12 mouse cellular contexts compared by ENCODE assay signal in the genomic region with DNA sequence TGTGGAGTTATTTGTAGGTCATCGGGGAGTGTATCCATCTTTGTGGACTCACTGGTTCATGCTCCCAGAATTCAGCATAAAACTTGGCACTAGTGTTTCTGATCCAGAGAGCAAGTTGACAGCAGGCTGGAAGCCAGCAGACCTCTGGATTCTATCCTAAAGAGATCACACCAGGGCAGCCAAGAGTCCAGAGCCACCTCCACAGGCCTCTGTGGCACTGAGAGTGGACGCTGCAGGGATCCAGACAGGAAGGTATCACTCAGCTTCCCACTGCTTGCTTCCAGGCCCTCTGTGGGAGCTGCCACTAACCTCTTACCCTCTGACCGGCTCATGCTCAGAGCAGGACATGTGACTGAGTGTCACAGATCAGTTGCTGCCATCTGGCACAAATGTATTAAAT.
A peak's percentile ranks its signal among the peaks of the same experiment; 100 is the strongest.
DNase-seq lines count a peak whose midpoint lies in the region; ATAC-seq lines count a peak whose summit lies in the region.
"Had no signal": no experiment of that assay in that cellular context is flagged by ENCODE, and none has a peak within 500 bp of the region (broad histone marks: within the 10 kb centered on the region; RNA-seq: fewer than 3 reads in every experiment).

No protein-coding gene starts in this region.

- H3K27me3 ChIP-seq in heart, embryonic 15.5 days = no peaks in the 10 kb centered on the region
- no peaks in the 10 kb centered on the region for H3K27me3 ChIP-seq in kidney, embryonic 16.5 days (ENCODE audit: insufficient read depth, low read length)
- no peaks in the 10 kb centered on the region for H3K27me3 ChIP-seq in limb, embryonic 10.5 days (ENCODE audit: low read depth, poor library complexity, severe bottlenecking)
- H3K27me3 ChIP-seq in liver, embryonic 11.5 days (replicated peaks; ENCODE audit: control insufficient read depth, insufficient read depth, low read length) = no peaks in the 10 kb centered on the region
- H3K27me3 ChIP-seq: lung, embryonic 15.5 days had no signal

- no peak overlapping the region for H3K27ac ChIP-seq in heart, embryonic 15.5 days
- no peak overlapping the region for H3K27ac ChIP-seq in kidney, embryonic 16.5 days (ENCODE audit: low read length)
- H3K27ac ChIP-seq in limb, embryonic 10.5 days = no peak overlapping the region; the same call in 1 of the 2 replicates
- H3K27ac ChIP-seq in liver, embryonic 11.5 days (ENCODE audit: low read depth, low read length) = no peak overlapping the region
- H3K27ac ChIP-seq: lung, embryonic 15.5 days had no signal

- peaks cover 5% of the 10 kb centered on the region for H3K4me1 ChIP-seq in heart, embryonic 15.5 days (replicated peaks)
- peaks cover 5% of the 10 kb centered on the region; the same call in 1 of the 2 replicates for H3K4me1 ChIP-seq in kidney, embryonic 16.5 days (ENCODE audit: insufficient read depth, low read length)
- H3K4me1 ChIP-seq in limb, embryonic 10.5 days = 0 out of 2 replicates have a peak, but pooled peaks cover 3% of the 10 kb centered on the region
- H3K4me1 ChIP-seq in liver, embryonic 11.5 days (replicated peaks; ENCODE audit: control insufficient read depth, insufficient read depth, low read length) = no peaks in the 10 kb centered on the region
- H3K4me1 ChIP-seq: lung, embryonic 15.5 days had no signal

- peak; percentile 50 to 66 for DNase-seq in heart, adult 18-20 months
- no peak for DNase-seq in heart, postnatal 25 days (ENCODE audit: low spot score)
- peak; percentile 66 for DNase-seq in brain, adult 2 months (ENCODE audit: low read depth, low spot score)
- DNase-seq in limb, embryonic 10.5 days (ENCODE audit: low spot score) = no peak
- DNase-seq in left cerebral cortex, postnatal 25 days (ENCODE audit: low spot score in 2 of 2) = no peak
- DNase-seq in liver, embryonic 11.5 days (ENCODE audit: low spot score) = no peak
- DNase-seq: layer of hippocampus, postnatal 36 days; thymus, adult 18-20 months had no signal

- H3K4me2 ChIP-seq in heart, embryonic 15.5 days = no peak overlapping the region
- no peak overlapping the region for H3K4me2 ChIP-seq in kidney, embryonic 16.5 days (replicated peaks; ENCODE audit: low read depth, low read length)
- no peak overlapping the region for H3K4me2 ChIP-seq in liver, embryonic 11.5 days
- H3K4me2 ChIP-seq: lung, embryonic 15.5 days had no signal

- no peak overlapping the region for H3K9ac ChIP-seq in heart, embryonic 15.5 days
- H3K9ac ChIP-seq in kidney, embryonic 16.5 days (replicated peaks; ENCODE audit: low read length) = no peak overlapping the region
- no peak overlapping the region for H3K9ac ChIP-seq in liver, embryonic 11.5 days (ENCODE audit: low read depth, low read length)
- H3K9ac ChIP-seq: lung, embryonic 15.5 days had no signal

- H3K36me3 ChIP-seq in heart, embryonic 15.5 days = no peaks in the 10 kb centered on the region
- no peaks in the 10 kb centered on the region for H3K36me3 ChIP-seq in kidney, embryonic 16.5 days (ENCODE audit: insufficient read depth, low read length)
- no peaks in the 10 kb centered on the region for H3K36me3 ChIP-seq in limb, embryonic 10.5 days
- H3K36me3 ChIP-seq in liver, embryonic 11.5 days (ENCODE audit: control insufficient read depth, insufficient read depth, low read length) = no peaks in the 10 kb centered on the region
- H3K36me3 ChIP-seq: lung, embryonic 15.5 days had no signal

- no peak overlapping the region for H3K4me3 ChIP-seq in heart, embryonic 15.5 days
- no peak overlapping the region for H3K4me3 ChIP-seq in kidney, embryonic 16.5 days (ENCODE audit: low read length)
- no peak overlapping the region for H3K4me3 ChIP-seq in limb, embryonic 10.5 days
- no peak overlapping the region for H3K4me3 ChIP-seq in liver, embryonic 11.5 days (ENCODE audit: low read depth, low read length)
- H3K4me3 ChIP-seq: lung, embryonic 15.5 days had no signal

- WGBS in heart, embryonic 15.5 days = 60% methylated on average over 3 of the region's 3 CpGs
- WGBS in kidney, embryonic 16.5 days = 45% methylated on average over 3 of the region's 3 CpGs
- WGBS in limb, embryonic 10.5 days = 76% methylated on average over 3 of the region's 3 CpGs
- WGBS in liver, embryonic 11.5 days = 80% methylated on average over 3 of the region's 3 CpGs

- 0 out of 2 replicates have a peak, but pooled peaks have one; percentile 23 for ATAC-seq in heart, embryonic 15.5 days (replicated peaks; ENCODE audit: insufficient number of reproducible peaks, insufficient read depth, low FRiP score, low read depth)
- peak; percentile 51; the same call in 1 of the 2 replicates for ATAC-seq in kidney, embryonic 16.5 days (ENCODE audit: low FRiP score, low TSS enrichment)
- ATAC-seq in liver, embryonic 11.5 days (replicated peaks; ENCODE audit: low FRiP score) = no peak
- ATAC-seq: CD4-positive, CD25-positive, alpha-beta regulatory T cell, adult 4 months had no signal

- intact Hi-C loops in heart, postnatal 25 days (cut with DNase I) = no loop called here
- intact Hi-C loops in left cerebral cortex, postnatal 25 days (cut with DNase I) = no loop called here

- H3K9me3 ChIP-seq in heart, embryonic 15.5 days (replicated peaks) = no peaks in the 10 kb centered on the region
- no peaks in the 10 kb centered on the region for H3K9me3 ChIP-seq in kidney, embryonic 16.5 days (ENCODE audit: low read length)
- H3K9me3 ChIP-seq in limb, embryonic 10.5 days (replicated peaks) = no peaks in the 10 kb centered on the region
- no peaks in the 10 kb centered on the region for H3K9me3 ChIP-seq in liver, embryonic 11.5 days (ENCODE audit: control insufficient read depth, low read length)
- H3K9me3 ChIP-seq: lung, embryonic 15.5 days had no signal

Comparison
In these comparisons a context has a peak if more than half of its experiments do, and no peak if none do; other contexts are left out.
1. DNase-seq: peak in heart, adult 18-20 months (2 of 2) and brain, adult 2 months (single experiment); none in heart, postnatal 25 days (single experiment), limb, embryonic 10.5 days (single experiment), left cerebral cortex, postnatal 25 days (0 of 2) and liver, embryonic 11.5 days (single experiment).